Mouse (Mus musculus): Measurements from ENCODE around the gene Slc25a35.
A peak's percentile ranks its signal among the peaks of the same experiment; 100 is the strongest.
"Not testable (repeated sequence)": the region's sequence is repeated elsewhere in the genome, so short reads cannot be mapped to it uniquely, and the experiment has no call there.

The Slc25a35 gene

DNA sequence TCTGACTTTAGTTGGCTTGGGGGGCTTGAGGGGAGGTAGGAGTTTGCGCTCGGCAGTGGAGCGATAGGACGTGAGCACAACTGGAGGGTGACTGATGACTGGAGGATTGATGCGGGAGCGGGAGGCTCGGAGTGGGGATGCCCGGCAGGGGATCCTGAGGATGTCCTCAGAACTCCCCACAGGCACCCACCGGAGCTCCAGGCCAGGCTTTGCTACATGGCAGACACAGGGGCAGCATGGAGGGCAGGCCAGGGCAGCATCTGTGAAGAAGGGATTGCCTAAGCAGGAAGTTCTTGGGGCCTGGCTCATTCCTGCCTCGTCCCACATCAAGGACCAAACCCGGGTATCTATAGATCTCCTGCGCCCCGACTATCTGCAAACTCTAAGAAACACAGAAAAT is 14.0 kb upstream of the Slc25a35 start:
- Histone ChIP-seq H3K27me3 (ENCODE audit: control insufficient read depth, insufficient read depth, low read length, poor library complexity, severe bottlenecking) (no peaks in the 10 kb centered on the region), H3K36me3 (ENCODE audit: control insufficient read depth, insufficient read depth, low read length, poor library complexity, severe bottlenecking) (no peaks in the 10 kb centered on the region)

DNA sequence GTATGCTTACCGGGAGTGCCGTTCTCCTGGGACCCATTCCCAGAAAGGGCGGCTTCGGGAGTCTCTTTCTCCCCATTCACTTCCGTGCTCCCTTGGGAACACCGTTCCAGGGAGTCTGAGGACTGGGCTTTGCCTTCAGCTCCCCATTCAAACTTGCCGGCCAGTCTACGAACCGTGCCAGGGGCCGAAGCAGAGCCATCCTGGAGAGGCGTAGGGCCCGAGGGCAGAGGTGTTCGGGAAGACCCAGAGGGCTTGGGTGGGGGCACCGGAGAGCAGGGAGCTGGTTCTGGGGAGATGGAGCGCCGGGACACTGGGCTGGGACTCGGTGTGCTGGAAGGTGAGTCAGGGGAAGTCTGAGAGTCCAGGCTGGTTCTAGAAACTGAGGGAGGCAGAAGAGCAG is 13.5 kb upstream of the Slc25a35 start:
- Histone ChIP-seq H3K36me3 (ENCODE audit: control insufficient read depth, insufficient read depth, low read length, poor library complexity, severe bottlenecking) (no peaks in the 10 kb centered on the region), H3K27me3 (ENCODE audit: control insufficient read depth, insufficient read depth, low read length, poor library complexity, severe bottlenecking) (no peaks in the 10 kb centered on the region)
- no peak for DNase-seq (ENCODE audit: low read depth, low spot score)

More for the DNA sequence above, 14.0 kb upstream of the Slc25a35 start:
- DNase-seq (ENCODE audit: low read depth, low spot score) = no peak

DNA sequence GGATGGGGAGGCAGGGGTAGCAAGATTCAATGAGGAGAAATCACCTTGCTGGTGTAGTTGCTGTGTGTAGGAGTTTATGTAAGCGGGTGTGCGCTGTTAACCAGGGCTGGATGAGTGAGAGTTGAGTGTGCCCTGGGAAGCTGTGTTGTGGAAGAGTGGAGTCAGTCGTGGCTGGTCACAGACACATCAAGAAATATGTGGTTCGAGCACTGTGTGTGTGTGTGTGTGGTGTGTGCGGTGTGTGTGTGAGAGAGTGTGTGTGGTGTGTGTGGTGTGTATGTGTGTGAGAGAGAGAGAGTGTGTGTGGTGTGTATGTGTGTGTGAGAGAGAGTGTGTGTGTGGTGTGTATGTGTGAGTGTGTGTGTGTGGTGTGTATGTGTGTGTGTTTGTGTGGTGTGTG is 12.5 kb upstream of the Slc25a35 start:
- no peaks in the 10 kb centered on the region for H3K27me3 ChIP-seq (ENCODE audit: control insufficient read depth, insufficient read depth, low read length, poor library complexity, severe bottlenecking)
- H3K36me3 ChIP-seq (ENCODE audit: control insufficient read depth, insufficient read depth, low read length, poor library complexity, severe bottlenecking) = no peaks in the 10 kb centered on the region
- no peak for DNase-seq (ENCODE audit: low read depth, low spot score)

DNA sequence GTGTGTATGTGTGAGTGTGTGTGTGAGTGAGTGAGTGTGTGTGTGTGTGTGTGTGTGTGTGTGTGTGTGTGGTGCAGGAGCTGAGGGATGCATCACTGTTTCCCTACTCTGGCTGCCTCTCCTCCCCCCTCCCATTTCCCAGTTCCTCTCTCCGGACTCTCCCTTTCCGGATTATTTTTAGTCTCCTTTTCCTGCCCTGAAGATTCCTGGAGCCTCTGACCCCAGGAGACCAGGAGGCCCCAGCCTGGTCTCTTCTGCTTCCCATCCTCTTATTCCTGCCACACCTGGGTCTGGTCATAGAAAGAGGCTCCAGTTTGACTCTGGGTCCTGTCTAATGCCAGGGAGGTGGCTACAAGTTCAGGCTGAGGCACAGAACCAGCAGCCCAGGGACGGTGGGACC is 11.8 kb upstream of the Slc25a35 start:
- no peaks in the 10 kb centered on the region for H3K27me3 ChIP-seq (ENCODE audit: control insufficient read depth, insufficient read depth, low read length, poor library complexity, severe bottlenecking)

DNA sequence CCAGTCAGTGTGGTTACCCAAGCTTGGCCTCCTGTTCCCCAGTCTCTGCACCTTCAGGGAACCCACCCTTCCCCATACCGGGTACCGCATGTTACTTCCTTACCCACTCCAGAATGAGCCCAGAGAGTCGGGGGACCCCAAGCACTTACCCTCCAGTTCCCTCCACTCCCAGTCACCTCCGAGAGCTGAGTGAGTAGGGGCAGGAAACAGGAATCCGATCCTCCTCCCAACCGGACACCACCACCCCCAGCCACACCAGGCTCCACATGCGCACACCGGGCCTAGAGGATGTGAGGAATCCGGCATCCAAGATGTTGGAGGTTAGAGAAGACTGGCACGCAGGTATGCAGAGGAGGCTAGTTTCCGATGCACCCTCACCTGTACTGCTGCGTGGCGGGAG is 11.2 kb upstream of the Slc25a35 start:
- H3K36me3 ChIP-seq (ENCODE audit: control insufficient read depth, insufficient read depth, low read length, poor library complexity, severe bottlenecking) = no peaks in the 10 kb centered on the region
- DNase-seq (ENCODE audit: low read depth, low spot score) = no peak
- H3K27me3 ChIP-seq (ENCODE audit: control insufficient read depth, insufficient read depth, low read length, poor library complexity, severe bottlenecking) = no peaks in the 10 kb centered on the region

More for the DNA sequence above, 11.8 kb upstream of the Slc25a35 start:
- H3K36me3 ChIP-seq (ENCODE audit: control insufficient read depth, insufficient read depth, low read length, poor library complexity, severe bottlenecking) = no peaks in the 10 kb centered on the region
- DNase-seq (ENCODE audit: low read depth, low spot score) = no peak

- Histone ChIP-seq H3K27me3 (ENCODE audit: control insufficient read depth, insufficient read depth, low read length, poor library complexity, severe bottlenecking) (no peaks in the 10 kb centered on the region), H3K36me3 (ENCODE audit: control insufficient read depth, insufficient read depth, low read length, poor library complexity, severe bottlenecking) (no peaks in the 10 kb centered on the region)
- DNase-seq (ENCODE audit: low read depth, low spot score) = no peak
These were observed 10.6 kb upstream of the Slc25a35 start, which contains the start of gene Arhgef15 for GRCm38 (mm10) chr11:68957308-68957707. Gene Arhgef15 (minus strand): TSS chr11:68957480.

DNA sequence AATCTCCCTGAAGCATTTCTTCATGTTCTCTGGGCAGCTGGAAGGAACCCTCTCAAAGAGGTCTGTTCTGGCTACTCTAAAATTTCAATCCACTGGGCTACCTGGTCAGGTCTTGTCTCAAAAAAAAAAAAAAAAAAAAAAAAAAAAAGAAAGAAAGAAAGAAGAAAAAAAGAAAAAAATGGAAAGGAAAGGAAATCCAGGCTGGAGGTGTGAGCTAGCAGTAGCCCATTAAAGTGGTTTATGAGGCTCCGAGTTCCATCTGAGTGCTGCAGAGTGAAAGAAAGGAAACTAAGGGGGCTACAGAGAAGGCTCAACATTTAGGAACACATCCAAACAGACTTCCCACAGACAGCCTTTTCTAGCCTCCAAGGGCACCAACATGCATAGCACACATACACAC is 10.0 kb upstream of the Slc25a35 start:
- no peaks in the 10 kb centered on the region for H3K36me3 ChIP-seq (ENCODE audit: control insufficient read depth, insufficient read depth, low read length, poor library complexity, severe bottlenecking)
- no peak for DNase-seq (ENCODE audit: low read depth, low spot score)

DNA sequence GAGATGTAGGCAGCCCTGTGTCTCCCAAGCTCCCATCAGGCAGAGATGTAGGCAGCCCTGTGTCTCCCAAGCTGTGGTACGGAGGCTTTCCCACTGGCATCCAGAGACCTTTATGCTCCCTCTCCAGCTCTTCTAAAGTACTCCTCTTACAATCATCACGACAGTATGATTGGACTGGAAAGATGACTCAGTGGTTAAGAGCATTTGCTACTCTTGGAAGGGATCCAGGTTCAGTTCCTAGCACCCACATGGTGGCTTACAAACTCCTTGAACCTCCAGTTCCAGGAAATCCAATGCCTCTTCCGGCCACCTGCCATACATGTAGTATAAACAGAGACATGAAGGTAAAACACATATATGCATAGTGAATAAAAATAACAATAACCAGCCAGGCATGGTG is 6.3 kb upstream of the Slc25a35 start:
- Histone ChIP-seq H3K36me3 (ENCODE audit: control insufficient read depth, insufficient read depth, low read length, poor library complexity, severe bottlenecking) (no peaks in the 10 kb centered on the region), H3K27me3 (ENCODE audit: control insufficient read depth, insufficient read depth, low read length, poor library complexity, severe bottlenecking) (no peaks in the 10 kb centered on the region)
- no peak for DNase-seq (ENCODE audit: low read depth, low spot score)

More for the DNA sequence above, 10.0 kb upstream of the Slc25a35 start:
- H3K27me3 ChIP-seq (ENCODE audit: control insufficient read depth, insufficient read depth, low read length, poor library complexity, severe bottlenecking) = no peaks in the 10 kb centered on the region

GRCm38 (mm10) chr11:68962159-68962558 is 5.8 kb upstream of the Slc25a35 start:
- H3K36me3 ChIP-seq (ENCODE audit: control insufficient read depth, insufficient read depth, low read length, poor library complexity, severe bottlenecking); DNase-seq (ENCODE audit: low read depth, low spot score); H3K27me3 ChIP-seq (ENCODE audit: control insufficient read depth, insufficient read depth, low read length, poor library complexity, severe bottlenecking): not testable (repeated sequence)

- Histone ChIP-seq H3K27me3 (ENCODE audit: control insufficient read depth, insufficient read depth, low read length, poor library complexity, severe bottlenecking) (no peaks in the 10 kb centered on the region), H3K36me3 (ENCODE audit: control insufficient read depth, insufficient read depth, low read length, poor library complexity, severe bottlenecking) (no peaks in the 10 kb centered on the region)
- DNase-seq (ENCODE audit: low read depth, low spot score) = no peak
These were observed 4.5 kb upstream of the Slc25a35 start for GRCm38 (mm10) chr11:68963405-68963804.

DNA sequence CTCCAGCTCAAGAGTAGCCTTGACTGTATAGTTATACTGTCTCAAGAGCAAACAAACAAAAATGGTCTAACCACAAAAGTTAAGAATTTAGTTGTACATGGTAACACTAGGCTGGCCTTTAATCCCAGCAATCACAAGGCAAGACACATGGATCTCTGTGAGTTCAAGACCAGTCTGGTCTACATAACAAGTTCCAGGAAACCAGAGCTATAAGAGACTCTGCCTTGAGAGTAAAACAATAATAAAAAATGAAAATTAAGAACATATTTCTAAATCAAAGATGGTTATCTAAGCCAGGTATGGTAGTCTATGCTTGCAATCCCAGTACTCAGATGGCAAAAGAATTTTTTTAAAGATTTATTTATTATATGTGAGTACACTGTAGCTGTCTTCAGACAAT is 2.9 kb upstream of the Slc25a35 start:
- Histone ChIP-seq H3K36me3 (ENCODE audit: control insufficient read depth, insufficient read depth, low read length, poor library complexity, severe bottlenecking) (no peaks in the 10 kb centered on the region), H3K27me3 (ENCODE audit: control insufficient read depth, insufficient read depth, low read length, poor library complexity, severe bottlenecking) (no peaks in the 10 kb centered on the region)
- DNase-seq (ENCODE audit: low read depth, low spot score) = no peak

DNA sequence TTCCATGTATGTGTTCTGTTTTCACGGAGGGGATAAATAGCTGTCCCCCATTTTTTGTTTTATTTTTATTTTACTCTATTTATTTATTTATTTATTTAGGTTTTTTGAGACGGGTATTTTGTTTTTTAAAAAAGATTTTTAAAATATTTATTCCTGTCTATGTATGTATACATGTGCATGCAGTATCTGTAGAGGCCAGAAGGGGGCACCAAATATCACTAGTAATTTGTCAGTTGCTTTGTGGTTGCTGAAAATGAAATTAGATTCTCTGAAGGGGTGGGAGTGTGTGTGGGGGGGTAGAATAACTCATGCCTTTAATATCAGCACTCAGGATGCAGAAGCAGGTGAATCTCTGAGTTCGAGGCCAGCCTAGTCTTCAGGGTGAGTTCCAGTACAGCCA is 2.1 kb upstream of the Slc25a35 start:
- DNase-seq (ENCODE audit: low read depth, low spot score) = peak; percentile 91
- Histone ChIP-seq H3K36me3 (ENCODE audit: control insufficient read depth, insufficient read depth, low read length, poor library complexity, severe bottlenecking) (no peaks in the 10 kb centered on the region), H3K27me3 (ENCODE audit: control insufficient read depth, insufficient read depth, low read length, poor library complexity, severe bottlenecking) (no peaks in the 10 kb centered on the region)

GRCm38 (mm10) chr11:68966554-68966953 is 1.4 kb upstream of the Slc25a35 start:
- no peaks in the 10 kb centered on the region for H3K27me3 ChIP-seq (ENCODE audit: control insufficient read depth, insufficient read depth, low read length, poor library complexity, severe bottlenecking)
- DNase-seq (ENCODE audit: low read depth, low spot score) = peak; percentile 12
- H3K36me3 ChIP-seq (ENCODE audit: control insufficient read depth, insufficient read depth, low read length, poor library complexity, severe bottlenecking) = no peaks in the 10 kb centered on the region

- Histone ChIP-seq H3K36me3 (ENCODE audit: control insufficient read depth, insufficient read depth, low read length, poor library complexity, severe bottlenecking) (no peaks in the 10 kb centered on the region), H3K27me3 (ENCODE audit: control insufficient read depth, insufficient read depth, low read length, poor library complexity, severe bottlenecking) (no peaks in the 10 kb centered on the region)
- no peak for DNase-seq (ENCODE audit: low read depth, low spot score)
These were observed 821 bp downstream of the Slc25a35 start for GRCm38 (mm10) chr11:68968752-68969151.

- no peaks in the 10 kb centered on the region for H3K27me3 ChIP-seq (ENCODE audit: control insufficient read depth, insufficient read depth, low read length, poor library complexity, severe bottlenecking)
- no peaks in the 10 kb centered on the region for H3K36me3 ChIP-seq (ENCODE audit: control insufficient read depth, insufficient read depth, low read length, poor library complexity, severe bottlenecking)
- DNase-seq (ENCODE audit: low read depth, low spot score) = no peak
These were observed 2.3 kb downstream of the Slc25a35 start for GRCm38 (mm10) chr11:68970232-68970631.

GRCm38 (mm10) chr11:68973250-68974058 is 5.5 kb downstream of the Slc25a35 start:
- H3K36me3 ChIP-seq (ENCODE audit: control insufficient read depth, insufficient read depth, low read length, poor library complexity, severe bottlenecking) = not testable (repeated sequence)

More at GRCm38 (mm10) chr11:68973250-68974058, 5.5 kb downstream of the Slc25a35 start:
- H3K27me3 ChIP-seq (ENCODE audit: control insufficient read depth, insufficient read depth, low read length, poor library complexity, severe bottlenecking) = not testable (repeated sequence)
- peak; percentile 70 for DNase-seq (ENCODE audit: low read depth, low spot score)

All from splenic B cell, adult 2 months (primary cell).